Mouse (Mus musculus) Patski (cell line): ENCODE results near the gene Tmem145. TPM values are rescaled to one million over a fixed set of nuclear protein-coding genes. Genes with fewer than 3 reads are reported as not detected.

Source experiments
- ATAC-seq: fragments of 100-300 bp; one replicate; pipeline ENCODE4 v1.8.0; 2021
- CTCF ChIA-PET: fragments of 350-600 bp; sonication (Branson Sonifier 250); formaldehyde crosslinking; loops from one replicate; lab custom pipeline; 2022; ENCODE audit warnings: inconsistent platforms; lab: Charles Lee
- POLR2A ChIA-PET: fragments of 350-600 bp; sonication (Branson Sonifier 250); formaldehyde crosslinking; loops from one replicate; lab custom pipeline; 2022; ENCODE audit warnings: antibody characterized with exemption, inconsistent platforms; lab: Charles Lee
- DNase-seq: peaks from one replicate; pipeline ENCODE4 v3.0.0-alpha.2; 2011; ENCODE audit warnings: low read depth, low spot score
- H3K27me3 ChIP-seq: fragments of 371-371 bp; one replicate; pipeline ENCODE4 v1.5.1; 2021
- CTCF ChIP-seq: fragments of 100-300 bp; IDR thresholded peaks from one replicate; pipeline ENCODE4 v1.5.1; 2021
- in situ Hi-C: fragments of 300-500 bp; cut with MboI; formaldehyde crosslinking; loops from 3 replicates; pipeline ENCODE4 v1.11.1; 2018; ENCODE audit warnings: low pct_unique_long_range_greater_than_20kb, mixed read lengths
- polyA plus RNA-seq: library from polyadenylated mRNA; unstranded; gene quantifications from one replicate; pipeline ENCODE4 v1.2.3, GENCODE M21; 2021

The Tmem145 gene
- polyA plus RNA-seq, 1 experiment from 2014 or later: 1.7 TPM

- CTCF ChIA-PET: interaction anchor here (1.1 to 2.0 kb wide), 3 partner anchors 11 to 41 kb away, joined by 3 to 5 read pairs (median 4); partner anchors contain the start of gene Megf8
- in situ Hi-C loops: loop anchor here (5.0 kb wide), 1 partner anchor 33 kb away; no protein-coding TSS in a partner anchor
- POLR2A ChIA-PET: interaction anchor here (1.1 kb wide), 1 partner anchor 36 kb away, joined by 3 read pairs; no protein-coding TSS in a partner anchor
- no peak for ATAC-seq
- DNase-seq: no peak
- no peaks in the 10 kb centered on the region for H3K27me3 ChIP-seq
- no peak for TF ChIP-seq CTCF
Observed at GRCm38 (mm10) chr7:25275555-25276298, 30.2 kb upstream of the Tmem145 start.

GRCm38 (mm10) chr7:25277405-25277804, 28.5 kb upstream of the Tmem145 start:
- DNase-seq (no peak), ATAC-seq (no peak)
- CTCF ChIA-PET: interaction anchor here (0.7 to 1.9 kb wide), 15 partner anchors 8 to 125 kb away, joined by 3 to 9 read pairs (median 4); partner anchors contain the start of genes Cic, Dedd2 and Megf8
- POLR2A ChIA-PET: interaction anchor here (0.7 kb wide), 1 partner anchor 202 kb away, joined by 3 read pairs; no protein-coding TSS in a partner anchor
- TF ChIP-seq CTCF: no peak
- H3K27me3 ChIP-seq: no peaks in the 10 kb centered on the region
- in situ Hi-C loops: loop anchor here (5.0 kb wide), 1 partner anchor 35 kb away; no protein-coding TSS in a partner anchor

DNA sequence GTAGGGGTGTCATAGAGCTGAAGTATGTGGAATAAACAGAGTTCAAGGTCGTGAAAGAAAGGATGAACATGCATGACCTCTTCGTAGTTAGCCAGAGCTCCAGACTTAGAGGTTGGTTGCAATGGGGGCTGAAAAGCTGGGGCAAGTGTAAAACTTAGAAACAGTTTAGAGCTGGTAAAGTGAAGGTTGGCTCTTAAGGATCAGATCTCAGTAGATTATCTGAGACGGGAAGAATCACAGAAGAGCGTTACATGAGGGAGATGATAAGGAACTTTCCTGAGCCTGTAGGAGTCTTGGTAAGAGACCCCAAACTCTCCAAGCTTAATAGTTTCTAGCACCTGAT, 27.9 kb upstream of the Tmem145 start:
- in situ Hi-C loops: loop anchor here (5.0 kb wide), 1 partner anchor 36 kb away; no protein-coding TSS in a partner anchor
- POLR2A ChIA-PET: interaction anchor here (0.6 to 1.1 kb wide), 2 partner anchors 37 to 41 kb away, joined by 3 to 6 read pairs; no protein-coding TSS in a partner anchor
- ATAC-seq (no peak), DNase-seq (no peak)
- TF ChIP-seq CTCF: no peak
- H3K27me3 ChIP-seq: no peaks in the 10 kb centered on the region
- CTCF ChIA-PET: interaction anchor here (0.6 to 1.9 kb wide), 17 partner anchors 9 to 125 kb away, joined by 3 to 9 read pairs (median 4); partner anchors contain the start of genes Cic, Dedd2 and Megf8

DNA sequence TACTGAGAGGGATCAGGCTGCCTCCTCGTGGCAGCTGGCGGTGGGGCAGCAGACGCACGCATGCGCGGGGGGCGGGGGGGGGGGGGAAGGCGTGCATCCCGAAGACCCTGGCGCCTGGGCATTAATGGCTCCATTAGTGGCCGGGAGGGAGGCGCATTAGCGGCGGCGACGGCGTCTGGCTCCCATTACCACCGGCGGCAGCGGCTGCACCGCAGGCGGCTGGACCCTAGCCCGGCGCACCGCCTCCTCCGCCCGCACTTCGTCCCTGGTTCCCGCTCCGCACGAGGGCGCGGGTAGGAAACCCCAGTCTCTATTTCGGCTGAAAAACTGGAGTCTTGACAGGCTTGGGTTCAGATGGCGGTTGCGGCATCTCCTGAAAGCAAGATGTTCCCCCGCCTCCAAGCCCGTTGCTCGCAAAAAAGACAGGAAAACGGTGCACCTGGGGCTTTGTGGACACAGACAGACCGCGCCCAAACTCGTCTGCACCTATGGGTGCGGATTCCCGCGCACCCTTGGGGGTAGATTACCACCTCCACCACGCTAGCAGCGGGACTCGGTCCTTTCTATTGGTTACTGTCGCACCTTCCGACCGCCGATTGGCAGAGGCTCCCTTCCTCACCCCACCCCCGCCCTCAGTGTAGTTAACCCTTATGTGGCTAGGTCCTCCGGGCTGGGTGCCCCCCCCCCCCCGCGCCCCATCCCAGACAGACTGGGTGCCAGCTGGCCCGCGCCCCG, 27.4 kb upstream of the Tmem145 start:
- DNase-seq: no peak
- no peaks in the 10 kb centered on the region for H3K27me3 ChIP-seq
- TF ChIP-seq CTCF: no peak
- peak; percentile 44 for ATAC-seq
- CTCF ChIA-PET: interaction anchor here (0.6 to 2.3 kb wide), 18 partner anchors 9 to 124 kb away, joined by 3 to 12 read pairs (median 4); partner anchors contain the start of genes Cic, Dedd2 and Megf8
- POLR2A ChIA-PET: interaction anchor here (0.6 to 1.1 kb wide), 3 partner anchors 20 to 42 kb away, joined by 3 to 6 read pairs (median 4); no protein-coding TSS in a partner anchor
- in situ Hi-C loops: loop anchor here (5.0 kb wide), 1 partner anchor 36 kb away; no protein-coding TSS in a partner anchor

GRCm38 (mm10) chr7:25279076-25279860, 26.6 kb upstream of the Tmem145 start:
- ChIA-PET POLR2A (interaction anchor here (0.6 to 1.8 kb wide), 10 partner anchors 10 to 120 kb away, joined by 3 to 6 read pairs (median 4); partner anchors contain the start of genes Megf8 and Pafah1b3), CTCF (interaction anchor here (1.0 to 2.3 kb wide), 6 partner anchors 19 to 123 kb away, joined by 3 to 12 read pairs (median 4); partner anchors contain the start of genes Megf8 and Pafah1b3)
- H3K27me3 ChIP-seq: no peaks in the 10 kb centered on the region
- ATAC-seq (peak; percentile 10), DNase-seq (no peak)
- no peak for TF ChIP-seq CTCF
- in situ Hi-C loops: loop anchor here (5.0 kb wide), 1 partner anchor 37 kb away; no protein-coding TSS in a partner anchor

GRCm38 (mm10) chr7:25279861-25280791, 25.8 kb upstream of the Tmem145 start:
- in situ Hi-C loops: loop anchor here (5.0 kb wide), 1 partner anchor 38 kb away; no protein-coding TSS in a partner anchor

DNA sequence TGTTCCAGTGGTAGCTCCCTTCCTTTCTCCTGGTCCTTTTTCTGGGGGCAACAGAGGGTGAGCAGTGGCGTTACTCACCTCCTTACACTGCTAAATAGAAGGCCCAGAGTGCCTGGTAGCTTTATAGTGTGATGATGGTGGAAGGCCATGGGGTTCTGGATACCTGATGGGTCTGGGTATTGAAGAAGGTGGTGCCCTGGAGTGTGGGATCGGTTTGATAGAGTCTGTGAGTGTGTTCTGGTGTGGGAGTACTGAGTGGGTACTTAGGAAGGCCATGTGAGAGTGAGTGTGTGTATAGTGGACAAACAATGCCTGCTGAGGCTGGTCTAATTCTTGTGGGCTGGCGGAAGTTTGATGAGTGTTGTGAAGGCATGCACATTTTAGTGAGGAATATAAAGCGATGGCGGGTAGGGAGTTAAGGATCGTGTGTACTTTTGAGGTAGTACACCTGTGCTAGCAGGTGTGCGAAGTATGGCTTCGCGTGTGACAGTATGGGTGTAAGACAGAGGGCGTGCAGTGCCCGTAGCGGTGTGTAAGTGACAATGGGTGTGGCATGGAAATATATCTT, 24.7 kb upstream of the Tmem145 start:
- ChIA-PET POLR2A (interaction anchor here (0.5 to 0.9 kb wide), 3 partner anchors 16 to 260 kb away, joined by 3 to 4 read pairs (median 3); no protein-coding TSS in a partner anchor), CTCF (interaction anchor here (1.0 to 2.3 kb wide), 5 partner anchors 17 to 121 kb away, joined by 3 to 12 read pairs (median 3); partner anchors contain the start of genes Megf8 and Pafah1b3)
- no peaks in the 10 kb centered on the region for H3K27me3 ChIP-seq
- no peak for TF ChIP-seq CTCF
- DNase-seq (no peak), ATAC-seq (no peak)
- in situ Hi-C loops: no loop called here

More at GRCm38 (mm10) chr7:25279861-25280791, 25.8 kb upstream of the Tmem145 start:
- no peak for ATAC-seq
- ChIA-PET POLR2A (interaction anchor here (0.5 to 1.8 kb wide), 12 partner anchors 11 to 261 kb away, joined by 3 to 6 read pairs (median 4); partner anchors contain the start of genes Megf8 and Pafah1b3), CTCF (interaction anchor here (1.0 to 2.3 kb wide), 11 partner anchors 18 to 122 kb away, joined by 3 to 12 read pairs (median 3); partner anchors contain the start of genes Megf8 and Pafah1b3)
- DNase-seq: no peak
- TF ChIP-seq CTCF: no peak
- no peaks in the 10 kb centered on the region for H3K27me3 ChIP-seq
